Mouse (Mus musculus) lung, adult 2 months (tissue): Measurements from ENCODE around the gene Rab17.

ENCODE experiments used
- CTCF ChIP-seq: fragments of 200-500 bp; IDR thresholded peaks from 2 replicates; pipeline ENCODE4 v1.5.1; 2011; ENCODE audit warnings: mild to moderate bottlenecking, low read length, control low read depth; ENCODE audit not compliant: insufficient read depth
- POLR2A ChIP-seq: fragments of 200-500 bp; IDR thresholded peaks from 2 replicates; pipeline ENCODE4 v1.6.1; 2011; ENCODE audit warnings: low read depth, mild to moderate bottlenecking, control low read depth, low read length, borderline replicate concordance; ENCODE audit errors: extremely low read depth

- TF ChIP-seq CTCF (no peak), POLR2A (no peak)
Measured at GRCm38 (mm10) chr1:91008746-91009145, 39.3 kb upstream of the Rab17 start.
